Mouse (Mus musculus) brain, adult 2 months (tissue): ENCODE measurements around the gene Tmem151a.

ENCODE experiments used
- DNase-seq: peaks from one replicate; pipeline ENCODE4 v3.0.0; 2011; ENCODE audit warnings: low read depth, low spot score

The Tmem151a gene

DNA sequence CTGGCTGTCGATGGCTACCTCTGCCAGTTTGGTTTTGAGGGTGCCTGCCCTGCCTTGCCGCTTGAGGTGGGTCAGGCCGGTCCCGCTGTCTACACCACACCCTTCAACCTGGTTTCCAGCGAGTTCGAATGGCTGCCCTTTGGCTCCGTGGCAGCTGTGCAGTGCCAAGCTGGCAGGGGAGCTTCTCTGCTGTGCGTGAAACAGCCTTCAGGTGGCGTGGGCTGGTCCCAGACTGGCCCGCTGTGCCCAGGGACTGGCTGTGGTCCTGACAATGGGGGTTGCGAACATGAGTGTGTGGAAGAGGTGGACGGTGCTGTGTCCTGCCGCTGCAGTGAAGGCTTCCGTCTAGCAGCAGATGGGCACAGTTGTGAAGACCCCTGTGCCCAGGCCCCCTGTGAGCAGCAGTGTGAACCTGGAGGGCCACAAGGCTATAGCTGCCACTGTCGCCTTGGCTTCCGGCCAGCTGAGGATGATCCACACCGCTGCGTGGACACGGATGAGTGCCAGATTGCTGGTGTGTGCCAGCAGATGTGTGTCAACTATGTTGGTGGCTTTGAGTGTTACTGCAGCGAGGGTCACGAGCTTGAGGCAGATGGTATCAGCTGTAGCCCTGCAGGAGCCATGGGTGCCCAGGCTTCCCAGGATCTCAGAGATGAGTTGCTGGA is 16.6 kb downstream of the Tmem151a start:
- no peak for DNase-seq

DNA sequence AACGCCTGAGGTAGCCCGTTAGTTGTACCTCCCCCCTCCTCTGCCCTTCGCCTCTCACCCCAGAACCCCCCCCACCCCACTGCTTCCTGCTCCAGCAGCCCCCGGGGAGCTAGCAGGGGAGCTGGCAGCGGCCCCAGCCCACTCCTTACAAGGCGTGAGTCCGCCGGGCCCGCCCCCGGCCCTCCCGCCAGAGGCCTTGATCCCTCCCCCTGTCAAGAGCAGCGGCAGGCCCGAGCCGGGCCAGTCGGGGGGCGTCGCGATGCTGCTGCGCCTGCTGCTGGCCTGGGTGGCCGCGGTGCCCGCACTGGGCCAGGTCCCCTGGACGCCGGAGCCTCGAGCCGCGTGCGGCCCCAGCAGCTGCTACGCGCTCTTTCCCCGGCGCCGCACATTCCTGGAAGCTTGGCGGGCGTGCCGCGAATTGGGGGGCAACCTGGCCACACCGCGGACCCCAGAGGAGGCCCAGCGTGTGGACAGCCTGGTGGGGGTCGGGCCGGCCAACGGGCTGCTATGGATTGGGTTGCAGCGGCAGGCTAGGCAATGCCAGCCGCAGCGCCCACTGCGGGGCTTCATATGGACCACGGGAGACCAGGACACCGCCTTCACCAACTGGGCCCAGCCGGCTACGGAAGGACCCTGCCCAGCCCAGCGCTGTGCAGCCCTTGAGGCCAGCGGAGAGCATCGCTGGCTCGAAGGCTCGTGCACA is 17.3 kb downstream of the Tmem151a start, which contains the start of gene Cd248:
Gene Cd248, plus strand, starts transcription at position 212 of the 703 bp plus-strand sequence.
- no peak for DNase-seq

DNA sequence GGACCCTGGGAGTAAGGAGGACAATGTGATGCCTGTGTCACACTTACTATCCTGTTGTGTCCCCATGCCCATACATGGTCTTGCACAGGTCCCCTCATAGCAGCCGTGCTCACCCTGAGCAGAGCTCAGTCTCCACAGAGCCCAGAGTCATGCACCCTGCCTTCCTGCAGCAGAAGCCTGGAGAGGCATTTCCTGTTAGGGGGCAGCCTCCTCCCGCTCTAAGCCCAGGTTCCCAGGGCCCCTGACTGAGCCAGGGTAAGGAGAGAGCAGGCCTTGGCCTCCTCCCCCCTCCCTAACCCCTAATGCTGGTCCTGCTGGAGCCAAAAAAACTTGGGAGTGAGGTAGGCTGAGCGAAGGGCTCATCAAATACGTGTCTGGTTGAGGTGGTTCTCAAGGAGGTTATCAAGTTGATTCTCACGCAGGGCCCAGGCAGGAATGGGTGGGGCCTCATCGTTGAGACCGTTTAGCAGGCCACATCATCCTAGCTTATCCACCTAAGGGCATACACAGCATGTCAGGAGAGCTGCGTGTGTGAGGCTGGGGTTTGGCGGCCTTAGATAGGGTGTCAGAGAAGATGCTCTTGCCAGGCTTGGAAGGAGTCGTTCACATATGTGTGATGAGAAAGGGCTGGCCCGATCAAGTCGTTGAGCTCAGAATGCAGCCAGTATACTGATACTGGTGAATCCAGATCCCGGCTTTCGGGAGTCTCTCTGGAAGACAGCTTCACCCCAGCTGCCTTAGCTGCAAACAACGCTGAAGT is 18.1 kb downstream of the Tmem151a start:
- DNase-seq = no peak

DNA sequence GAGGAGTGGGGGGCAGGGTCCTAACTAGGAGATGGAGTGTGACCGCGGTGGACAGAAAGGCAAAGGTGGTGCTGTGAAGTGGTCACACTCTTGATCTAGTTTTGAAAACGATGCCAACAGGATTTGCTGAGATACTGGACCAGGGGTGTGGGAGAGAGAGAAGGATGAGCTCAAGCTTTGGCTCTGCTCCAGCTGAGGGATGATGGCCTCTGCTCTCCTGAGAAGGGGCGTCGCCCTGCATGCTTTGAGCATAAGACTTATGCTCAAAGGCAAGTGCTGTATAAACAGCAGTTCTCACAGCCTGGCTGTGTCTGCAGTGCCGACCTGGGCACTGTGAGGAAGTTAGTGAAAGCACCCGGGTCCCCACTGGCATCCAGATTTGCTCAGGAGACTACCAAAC is 20.2 kb downstream of the Tmem151a start:
- no peak for DNase-seq

DNA sequence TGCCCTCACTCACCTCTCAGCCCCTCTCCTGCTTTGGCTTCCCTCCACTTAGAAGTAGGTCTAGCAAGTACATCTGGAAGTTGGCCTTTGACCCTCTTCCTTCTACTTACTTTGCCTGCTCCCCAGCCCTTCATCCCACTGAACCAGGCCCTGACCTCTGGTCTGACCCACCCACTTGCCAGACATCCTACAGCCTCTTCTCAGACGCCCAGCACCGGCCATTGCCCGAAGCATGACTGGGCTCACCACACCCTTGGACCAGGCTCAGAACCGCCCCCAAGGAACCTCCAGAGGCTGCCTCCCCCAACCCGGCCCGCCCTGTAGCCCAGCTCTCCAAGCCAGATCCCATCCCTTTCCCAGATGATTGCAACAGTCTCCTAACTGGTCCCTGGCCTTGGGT is 22.9 kb downstream of the Tmem151a start:
- no peak for DNase-seq

DNA sequence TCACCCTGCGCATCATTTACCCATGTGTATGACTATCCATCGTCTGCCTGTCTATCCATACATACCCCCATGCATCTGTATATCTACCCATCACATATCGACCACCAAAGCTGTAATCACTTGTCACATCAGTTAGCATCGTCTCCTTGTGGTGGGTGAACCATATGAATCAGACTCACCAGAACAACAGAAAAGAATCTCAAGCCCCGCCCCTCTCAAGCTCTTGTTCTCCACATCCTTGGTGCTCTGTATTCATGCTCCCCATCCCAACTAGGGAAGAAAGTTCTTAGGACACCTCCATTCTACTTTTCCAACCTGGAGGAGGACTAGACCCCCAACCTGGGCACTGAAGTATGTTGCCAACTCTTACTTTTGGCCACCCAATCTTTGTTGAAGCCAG is 23.3 kb downstream of the Tmem151a start:
- DNase-seq = no peak

DNA sequence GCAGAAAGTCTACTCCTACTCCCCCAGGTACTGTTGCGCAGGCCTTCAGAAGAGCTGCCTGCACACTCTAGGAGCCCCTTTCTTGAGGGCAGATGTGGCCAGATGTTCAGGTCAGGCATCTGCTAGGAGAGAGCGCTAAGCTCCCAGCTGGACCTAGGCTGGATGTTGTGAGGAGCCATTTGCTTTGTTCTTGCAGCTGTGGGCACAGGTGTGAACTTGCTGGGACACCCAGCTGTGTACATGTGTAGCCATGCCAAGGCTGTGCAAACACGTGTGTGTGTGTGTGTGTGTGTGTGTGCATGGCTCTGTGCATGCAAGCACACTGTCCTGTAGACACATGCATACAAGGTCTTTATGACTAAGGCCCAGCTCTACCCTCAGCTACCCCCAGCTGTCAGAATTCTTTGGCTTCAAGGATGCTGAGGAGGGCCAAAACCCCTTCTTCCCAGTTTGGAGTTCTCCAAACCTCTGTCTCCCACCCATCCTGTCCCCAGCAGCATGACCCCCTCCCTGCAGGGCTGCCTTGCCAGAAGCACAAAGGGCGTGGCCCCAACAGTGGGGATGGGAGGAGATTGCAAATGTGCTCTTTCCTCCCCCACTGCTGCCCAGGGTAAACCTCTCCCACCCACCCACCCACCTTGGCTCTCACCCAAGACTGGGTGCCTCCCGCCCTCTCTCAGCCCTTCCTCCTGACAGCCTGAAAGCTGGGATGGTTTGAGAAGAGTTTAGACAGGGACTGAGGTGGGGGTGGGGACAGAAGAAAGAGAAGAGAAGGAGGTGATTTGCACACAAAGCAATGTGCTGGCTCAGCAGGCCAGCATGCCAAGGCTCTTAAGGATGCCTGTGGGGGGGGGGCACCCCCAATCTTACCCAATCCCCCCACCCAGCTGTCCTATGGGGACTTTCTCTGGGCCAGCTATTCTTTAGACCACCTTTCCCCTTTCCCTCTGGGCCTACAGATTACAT is 24.7 kb downstream of the Tmem151a start:
- DNase-seq = no peak

DNA sequence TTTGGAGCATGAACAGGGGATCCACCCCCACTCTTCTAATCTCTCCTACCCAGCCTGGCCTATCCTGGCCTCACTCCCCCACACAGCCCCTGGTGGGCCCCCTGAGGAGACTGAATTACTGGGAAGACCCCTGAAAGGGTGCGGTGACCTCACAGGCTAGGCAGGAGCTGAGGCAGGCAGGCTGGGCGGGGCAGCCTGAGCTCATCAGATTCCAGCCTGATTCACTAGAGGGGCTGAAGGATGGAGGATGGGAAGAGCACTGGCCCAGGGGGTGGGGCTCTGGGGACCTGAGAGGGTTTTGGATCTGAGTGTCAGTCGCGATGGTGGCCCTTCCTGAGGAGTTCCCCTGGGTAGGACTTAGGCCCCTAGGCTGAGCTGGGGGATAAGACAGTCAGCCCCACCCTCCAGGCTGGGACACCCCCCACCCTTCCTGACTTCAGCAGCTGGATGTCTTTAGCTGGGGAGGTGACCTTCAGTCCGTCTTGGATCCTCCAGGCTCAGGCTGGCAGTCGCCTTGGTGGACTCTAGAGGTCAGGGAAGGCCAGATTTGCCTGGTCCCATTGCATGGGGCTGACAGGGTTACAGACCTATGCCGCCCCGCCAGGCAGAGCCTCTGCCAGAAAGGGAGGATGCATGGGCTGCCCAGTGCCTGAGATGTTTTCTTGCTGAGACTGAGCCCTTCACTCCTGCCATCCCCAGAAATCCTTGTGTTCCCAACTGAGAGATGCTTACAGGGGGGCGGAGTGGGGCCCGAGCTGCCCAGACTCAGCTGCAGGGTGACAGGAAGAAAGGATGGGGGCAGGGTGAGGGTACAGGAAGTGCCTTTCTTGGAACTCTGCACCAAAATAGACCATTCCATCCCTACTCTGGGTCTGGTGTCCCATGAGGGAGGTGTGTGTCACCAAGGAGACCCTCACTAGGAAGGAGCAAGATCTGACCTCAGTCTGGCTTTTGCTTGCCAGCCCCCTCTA is 26.2 kb downstream of the Tmem151a start:
- no peak for DNase-seq

DNA sequence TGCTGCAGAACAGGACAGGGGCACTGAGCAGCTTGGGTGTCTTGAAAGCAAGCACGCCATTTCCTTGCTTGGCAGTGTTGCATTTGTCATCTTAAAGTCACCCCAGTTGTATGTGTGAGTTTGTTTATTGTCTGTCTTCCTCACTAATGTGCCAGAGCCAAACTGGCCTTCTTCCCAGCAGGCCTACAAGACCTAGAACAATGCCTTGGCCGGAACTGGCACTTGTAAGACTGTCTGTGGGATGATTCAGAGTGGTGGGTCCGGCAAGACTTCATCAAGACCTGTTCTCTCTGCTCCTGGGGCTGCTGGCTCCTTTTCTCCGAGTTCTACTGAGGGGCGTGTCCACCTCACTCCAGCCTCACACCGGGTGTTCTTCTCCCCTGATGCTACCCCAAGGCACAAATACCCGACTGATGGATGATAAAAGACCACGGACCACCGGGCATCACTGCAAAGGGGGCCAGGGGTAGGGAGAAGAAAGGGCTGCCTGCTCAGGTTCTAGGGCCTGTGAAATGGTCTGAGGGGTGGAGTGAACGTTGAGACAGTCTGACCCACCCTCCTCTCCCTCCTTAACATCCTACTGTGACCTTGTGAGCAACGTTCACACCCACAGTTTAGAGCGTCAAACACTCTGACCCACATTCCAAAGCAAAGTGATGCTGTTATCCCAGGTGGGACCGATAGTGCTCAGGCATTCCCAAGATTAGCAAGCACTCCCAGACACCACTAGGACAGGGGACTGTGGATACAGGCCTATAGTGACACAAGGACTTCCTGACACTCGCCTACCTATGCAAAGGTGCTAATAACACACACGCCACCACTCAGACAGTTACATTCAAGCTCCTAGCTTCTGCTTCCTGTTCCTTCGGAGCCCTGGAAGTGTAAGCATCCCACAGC is 27.2 kb downstream of the Tmem151a start:
- DNase-seq = no peak

DNA sequence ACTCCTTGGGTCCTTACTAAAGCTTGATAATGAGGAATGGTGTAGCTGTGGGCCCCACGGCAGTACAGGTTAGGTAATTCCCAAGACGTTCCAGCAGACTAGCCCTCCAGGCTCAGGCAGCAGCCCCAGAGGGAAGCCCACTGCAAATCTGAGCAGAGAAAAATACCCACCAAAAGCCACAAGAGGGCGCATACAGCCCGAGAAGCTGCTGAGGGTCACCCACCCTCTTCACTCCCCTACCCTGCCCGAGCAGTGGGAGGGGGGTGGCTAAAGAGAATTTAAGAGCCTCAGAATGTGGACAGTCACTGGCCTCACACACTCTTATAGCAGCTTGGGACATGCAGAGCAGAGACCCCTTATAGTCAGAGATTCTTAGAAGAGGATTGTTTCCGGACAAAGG is 29.1 kb downstream of the Tmem151a start:
- peak; percentile 49 for DNase-seq

DNA sequence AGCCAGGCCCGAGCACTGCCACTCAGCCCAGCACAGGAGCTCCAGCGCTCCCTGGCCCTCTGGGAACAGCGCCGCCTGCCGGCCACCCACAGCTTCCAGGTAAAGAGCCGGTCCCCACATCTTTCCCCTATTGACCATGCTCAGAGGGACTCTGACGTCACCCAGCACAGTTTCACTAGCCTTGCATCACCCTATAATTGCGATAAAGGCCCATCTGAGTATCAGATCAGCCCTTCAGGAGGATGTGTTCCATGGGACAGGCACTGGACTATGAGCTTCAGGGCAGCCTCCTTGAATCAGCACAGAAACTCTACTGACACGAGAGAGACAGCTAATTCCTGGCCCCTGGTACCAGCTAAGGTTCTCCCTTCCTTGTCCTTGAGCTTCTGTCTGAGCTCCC is 31.4 kb downstream of the Tmem151a start:
- peak; percentile 73 for DNase-seq

DNA sequence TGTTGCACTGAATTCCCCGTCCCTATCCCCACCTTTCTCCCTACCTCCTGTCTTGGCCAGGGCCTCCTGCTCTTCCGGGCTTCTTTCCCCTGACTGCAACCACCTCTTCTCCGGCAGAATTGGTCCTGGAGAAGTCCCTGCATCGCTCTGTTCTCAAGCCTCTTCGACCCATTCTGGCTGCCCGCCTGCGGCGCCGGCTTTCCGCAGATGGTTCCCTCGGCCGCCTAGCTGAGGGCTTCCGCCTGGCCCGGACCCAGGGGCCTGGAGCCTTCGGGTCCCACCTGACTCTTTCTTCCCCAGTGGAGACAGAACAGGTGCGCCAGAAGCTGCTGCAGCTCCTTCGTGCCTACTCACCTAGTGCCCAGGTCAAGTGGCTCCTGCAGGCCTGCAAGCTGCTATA is 32.5 kb downstream of the Tmem151a start:
- DNase-seq = peak; percentile 49

DNA sequence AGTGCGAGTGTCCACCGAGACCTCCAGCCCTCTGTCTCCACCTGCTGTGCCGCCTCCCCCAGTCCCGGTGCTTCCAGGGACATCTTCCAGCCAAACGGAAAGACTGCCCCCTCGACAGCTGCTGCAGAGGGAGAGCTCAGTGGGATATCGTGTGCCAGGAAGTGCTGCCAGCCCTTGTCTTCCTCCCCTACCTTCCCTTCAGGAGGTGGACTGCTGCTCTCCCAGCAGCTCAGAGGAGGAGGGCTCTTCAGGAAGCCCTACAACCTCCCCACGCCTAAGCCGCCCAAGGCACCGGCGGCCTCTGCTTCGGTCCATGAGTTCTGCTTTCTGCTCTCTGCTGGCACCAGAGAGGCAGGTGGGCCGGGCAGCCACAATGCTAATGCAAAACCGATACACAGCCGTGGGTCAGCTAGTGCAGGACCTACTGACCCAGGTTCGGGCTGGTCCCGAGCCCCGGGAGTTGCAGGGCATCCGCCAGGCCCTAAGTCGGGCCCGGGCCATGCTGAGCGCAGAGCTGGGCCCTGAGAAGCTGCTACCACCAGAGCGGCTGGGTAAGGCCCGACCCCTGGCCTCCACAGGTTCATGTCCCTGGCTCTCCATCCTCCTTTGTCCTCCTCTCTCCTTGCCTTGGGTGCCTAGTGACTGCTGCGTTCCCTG is 33.0 kb downstream of the Tmem151a start:
- peak; percentile 87 for DNase-seq

DNA sequence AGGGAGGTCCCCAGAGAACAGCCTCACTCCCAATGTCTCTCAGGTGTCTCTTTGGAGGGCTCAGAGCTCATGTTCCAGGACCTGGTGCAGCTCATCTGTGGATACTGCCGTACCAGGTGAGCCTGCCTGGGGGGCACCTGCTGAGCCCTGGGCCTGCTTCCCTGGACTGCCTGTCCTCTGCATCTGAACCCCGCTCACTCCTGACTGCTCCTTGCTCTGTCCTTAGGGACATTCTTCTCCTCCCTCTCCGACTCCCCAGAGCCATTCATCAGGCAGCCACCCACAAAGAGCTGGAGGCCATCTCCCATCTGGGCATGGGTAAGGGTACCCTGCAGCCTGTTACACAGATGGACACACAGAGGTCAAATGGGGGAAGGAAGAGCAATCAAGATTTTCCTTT is 33.8 kb downstream of the Tmem151a start:
- no peak for DNase-seq

DNA sequence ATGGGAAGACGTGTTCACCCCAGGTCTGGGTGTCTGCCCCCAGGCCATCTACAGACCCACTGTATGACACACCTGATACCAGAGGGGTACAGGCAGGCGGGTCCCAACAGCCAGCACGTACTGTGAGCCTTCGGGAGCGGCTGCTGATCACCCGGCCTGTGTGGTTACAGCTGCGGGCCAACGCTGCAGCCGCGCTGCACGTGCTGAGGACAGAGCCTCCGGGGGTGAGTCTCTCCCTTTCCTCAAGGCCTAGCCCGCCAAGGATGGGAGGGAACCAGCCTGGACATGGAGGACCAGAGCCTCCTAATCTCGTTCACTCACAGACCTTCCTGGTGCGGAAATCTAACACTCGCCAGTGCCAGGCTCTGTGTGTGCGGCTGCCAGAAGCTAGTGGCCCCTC is 34.3 kb downstream of the Tmem151a start:
- DNase-seq = no peak

DNA sequence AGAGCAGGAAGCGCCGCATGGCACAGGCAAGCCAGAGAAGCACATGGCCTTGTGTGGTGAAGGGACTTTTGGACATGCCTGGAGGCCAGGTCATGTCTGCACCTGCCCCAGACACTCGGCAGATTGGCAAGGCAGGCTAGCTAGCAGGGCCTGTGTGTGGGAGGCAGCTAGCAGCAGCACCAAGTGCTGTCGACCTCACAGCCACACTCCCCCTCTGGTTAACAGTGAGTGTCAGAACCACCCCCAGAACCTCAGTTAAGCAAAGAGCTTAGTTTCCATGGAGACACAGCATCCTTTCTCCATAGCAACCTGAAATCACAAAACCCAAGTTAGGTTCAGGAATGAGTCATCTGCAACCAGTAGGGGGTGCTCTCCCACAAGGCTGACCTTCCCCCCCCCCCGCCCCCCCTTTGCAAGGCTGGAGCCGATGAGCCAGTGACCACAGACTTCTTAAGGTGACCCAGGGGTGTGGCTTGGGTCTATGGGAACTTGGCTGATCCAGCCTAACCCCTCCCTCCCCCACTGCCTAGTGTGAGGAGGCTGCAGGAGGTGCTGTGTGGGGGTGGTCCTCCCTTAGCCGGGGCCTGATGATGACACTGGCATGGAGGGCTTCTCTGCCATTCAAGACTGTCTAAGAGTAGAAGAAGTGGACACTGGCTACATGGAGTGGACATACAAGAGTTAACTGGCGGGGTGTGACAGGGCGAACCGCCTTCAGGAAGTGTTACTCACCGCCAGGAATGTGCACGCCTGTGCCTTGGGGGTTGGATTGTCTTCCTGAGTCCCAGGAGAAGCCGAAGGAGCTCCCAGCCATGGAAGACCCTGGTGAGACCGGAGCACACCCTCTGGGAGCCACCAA is 35.1 kb downstream of the Tmem151a start, which contains the start of gene Rin1:
Gene Rin1, plus strand, starts transcription at position 435 of the 859 bp plus-strand sequence.
- peak; percentile 97 for DNase-seq

DNA sequence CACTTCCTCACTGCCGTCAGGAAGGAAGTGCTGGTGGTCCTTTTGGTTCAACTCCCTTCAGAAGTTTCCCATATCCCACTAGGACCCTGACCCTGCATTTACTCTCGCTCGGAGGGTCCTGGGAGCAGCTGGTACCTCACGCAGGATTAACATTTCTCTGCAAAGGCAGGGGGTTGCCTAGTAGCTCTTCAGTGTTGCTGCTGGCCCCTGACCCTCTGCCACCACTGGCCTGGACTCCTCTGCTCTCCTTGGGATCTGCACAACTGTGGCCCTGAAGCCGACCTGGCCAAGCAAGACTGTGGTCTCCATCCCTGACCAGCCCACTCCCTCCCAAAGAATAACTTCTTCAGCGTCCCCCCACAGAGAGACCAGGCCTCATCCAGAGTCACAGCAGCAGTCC is 36.0 kb downstream of the Tmem151a start:
- DNase-seq = no peak
